Mouse (Mus musculus) layer of hippocampus, adult 2 months (tissue): ENCODE data around the gene Ggact. TPM values are rescaled to one million over a fixed set of nuclear protein-coding genes. Genes with fewer than 3 reads are reported as not detected.
A peak's percentile ranks its signal among the peaks of the same experiment; 100 is the strongest.

Experiments used
- DNase-seq, 2 experiments: peaks; one replicate each; pipeline ENCODE4 v3.0.0; 2022; ENCODE audit warnings: low spot score in 2 of 2
- H3K27ac ChIP-seq: fragments of 200-600 bp; 2 replicates; pipeline ENCODE4 v1.8.1; 2022
- H3K4me3 ChIP-seq: fragments of 200-600 bp; 2 replicates; pipeline ENCODE4 v1.8.1; 2022; ENCODE audit warnings: mild to moderate bottlenecking
- CTCF ChIP-seq: fragments of 200-600 bp; conservative IDR thresholded peaks from 2 replicates; pipeline ENCODE4 v1.8.1; 2022; ENCODE audit warnings: antibody characterized with exemption, mild to moderate bottlenecking, moderate library complexity
- long read RNA-seq, 2 experiments: library from polyadenylated mRNA; stranded (forward); transcript quantifications; one replicate each; pipeline ENCODE4 v2.0.0; 2021; ENCODE audit warnings: borderline mapping rate in 2 of 2
- total RNA-seq, 2 experiments: library from RNA; stranded (reverse); gene quantifications; 2 replicates each; pipeline ENCODE4 v1.2.3; 2021

Ggact gene
- 10 to 100 TPM; 32.1 to 34.3 TPM for total RNA-seq
- long read RNA-seq, experiment 1, transcript Ggact-201 (3 exons, 1,076 nt): major isoform, 6 of 11 reads
- long read RNA-seq, experiment 1, partial matches to known transcripts: 1 of 11 reads
- long read RNA-seq, experiment 1, other reads (novel, unspliced or antisense): 2 of 11 reads
- long read RNA-seq, experiment 2, transcript Ggact-201 (3 exons, 1,076 nt): major isoform, 5 of 10 reads
- long read RNA-seq, experiment 2, partial matches to known transcripts: 0 of 10 reads
- long read RNA-seq, experiment 2, other reads (novel, unspliced or antisense): 1 of 10 reads

DNA sequence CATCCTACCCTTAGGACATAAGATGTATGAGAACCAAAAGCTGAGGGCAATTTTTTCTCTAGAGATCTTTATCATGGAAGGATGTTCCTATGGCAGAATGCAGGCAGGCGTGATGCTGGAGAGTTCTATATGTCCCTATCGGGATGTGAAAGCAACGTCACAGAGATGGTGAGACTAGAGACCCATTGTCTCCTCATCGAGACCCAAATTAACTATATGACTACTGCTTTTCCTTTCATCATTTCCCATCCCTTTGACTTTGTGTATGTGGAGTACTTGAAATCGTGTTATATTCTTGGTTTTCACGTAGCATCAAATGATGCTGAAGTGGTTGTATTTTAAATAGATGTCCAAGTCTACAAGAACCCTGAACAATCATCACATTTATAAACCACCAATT is at the start of gene Ggact:
Ggact (minus strand) TSS at position 101 of the 400 bp plus-strand sequence.
- no peak for DNase-seq
- Histone ChIP-seq H3K27ac (peak within 1 kb of the TSS; percentile 74), H3K4me3 (peak within 1 kb of the TSS; percentile 83)
- TF ChIP-seq CTCF: no peak

DNA sequence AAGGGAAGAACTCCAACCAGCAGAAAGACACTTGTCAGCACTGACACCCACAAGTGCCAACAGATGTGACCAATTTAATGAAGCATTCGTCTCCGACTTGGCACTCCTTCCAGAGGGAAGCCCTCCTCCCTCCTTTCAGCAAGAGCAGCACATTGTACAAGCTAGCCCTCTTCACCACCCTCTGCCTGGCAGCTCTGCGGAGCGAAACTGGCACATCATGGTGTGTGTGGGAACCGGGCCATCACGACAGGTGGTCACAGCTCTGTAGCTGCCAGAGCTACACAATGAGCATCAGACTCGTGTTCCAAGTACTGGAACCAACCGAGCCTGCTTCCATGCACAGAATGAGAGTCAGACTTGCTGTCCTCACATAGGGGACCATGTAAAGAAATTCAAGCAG is 44.4 kb upstream of the Ggact start:
- peak; percentile 92 to 93 for DNase-seq
- H3K4me3 ChIP-seq: no peak overlapping the region
- no peak overlapping the region for H3K27ac ChIP-seq
- TF ChIP-seq CTCF: no peak

DNA sequence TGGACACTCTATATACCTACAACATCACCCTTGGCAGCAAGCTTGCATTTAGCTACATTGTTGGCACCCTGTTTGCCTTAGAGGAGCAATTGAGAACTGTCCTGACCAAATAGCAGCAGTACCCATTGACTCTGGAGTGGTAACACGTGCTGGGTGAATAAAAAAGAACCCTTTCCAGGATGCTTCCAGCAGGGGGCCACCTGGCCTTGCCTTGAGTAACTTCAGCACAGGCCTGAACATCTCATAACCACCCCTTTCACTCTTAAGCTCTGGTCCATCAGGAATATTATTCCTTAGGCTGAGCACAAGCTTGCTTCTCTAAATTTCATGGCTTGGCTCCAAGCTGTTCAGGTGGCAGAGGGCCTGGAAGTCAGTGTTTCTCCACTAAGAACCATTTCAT is 39.8 kb upstream of the Ggact start:
- TF ChIP-seq CTCF: peak; percentile 86
- peak; percentile 60 to 67 for DNase-seq
- H3K4me3 ChIP-seq: no peak overlapping the region
- no peak overlapping the region for H3K27ac ChIP-seq

DNA sequence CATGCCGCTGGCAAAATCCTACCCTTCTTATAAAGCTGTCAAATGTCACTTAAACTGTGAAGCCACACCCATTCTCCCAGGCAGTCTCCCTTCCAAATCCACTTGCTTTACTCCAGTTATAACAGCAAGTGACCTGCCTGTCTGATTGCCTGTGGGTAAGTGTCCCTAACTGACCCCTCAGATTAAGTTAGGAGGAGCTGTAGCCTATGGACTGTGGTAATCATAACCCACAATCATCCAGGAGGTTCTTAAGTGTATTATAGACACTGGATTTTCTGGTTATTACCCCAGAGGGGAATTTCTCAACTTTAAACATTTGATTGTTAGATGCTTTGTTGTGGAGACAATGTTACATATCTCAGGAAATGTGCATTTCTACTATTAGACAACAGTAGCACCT is 39.0 kb upstream of the Ggact start:
- no peak for TF ChIP-seq CTCF
- no peak overlapping the region for H3K27ac ChIP-seq
- no peak for DNase-seq
- H3K4me3 ChIP-seq: no peak overlapping the region

DNA sequence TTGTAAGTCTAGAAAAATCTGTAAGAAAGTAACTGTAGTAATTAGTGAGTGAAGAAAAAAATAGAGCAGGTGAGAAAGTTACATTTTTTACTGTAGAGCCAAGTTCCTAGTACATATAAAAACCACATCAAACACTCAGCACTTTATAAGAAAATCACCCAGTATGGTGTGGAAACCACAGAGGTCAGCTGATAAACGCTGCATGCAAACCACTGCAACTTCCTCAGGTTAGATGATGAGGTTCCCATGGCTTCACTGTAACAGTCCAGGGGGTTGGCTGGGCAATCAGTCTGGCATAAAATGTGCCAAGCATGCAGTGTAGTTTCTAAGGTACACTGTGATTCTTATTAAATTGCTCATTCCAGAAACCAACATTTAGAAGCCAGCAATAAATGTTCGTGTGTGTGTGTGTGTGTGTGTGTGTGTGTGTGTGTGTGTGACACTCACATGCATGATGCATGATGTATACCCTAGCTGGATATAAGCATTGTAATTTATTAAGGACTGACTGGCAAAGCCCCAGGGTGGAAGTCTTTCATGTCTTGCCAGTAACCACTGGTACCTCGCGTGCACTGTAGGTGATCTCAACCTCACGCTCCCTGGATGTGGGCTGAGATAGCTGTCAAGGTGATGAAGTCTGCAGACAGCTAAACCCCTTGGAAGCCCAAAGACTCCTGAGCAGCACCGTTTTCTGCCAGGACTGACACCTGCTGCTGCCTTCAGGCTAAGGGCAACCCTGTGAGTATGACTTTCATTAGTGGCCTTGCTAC is 38.3 kb upstream of the Ggact start:
- TF ChIP-seq CTCF: no peak

DNA sequence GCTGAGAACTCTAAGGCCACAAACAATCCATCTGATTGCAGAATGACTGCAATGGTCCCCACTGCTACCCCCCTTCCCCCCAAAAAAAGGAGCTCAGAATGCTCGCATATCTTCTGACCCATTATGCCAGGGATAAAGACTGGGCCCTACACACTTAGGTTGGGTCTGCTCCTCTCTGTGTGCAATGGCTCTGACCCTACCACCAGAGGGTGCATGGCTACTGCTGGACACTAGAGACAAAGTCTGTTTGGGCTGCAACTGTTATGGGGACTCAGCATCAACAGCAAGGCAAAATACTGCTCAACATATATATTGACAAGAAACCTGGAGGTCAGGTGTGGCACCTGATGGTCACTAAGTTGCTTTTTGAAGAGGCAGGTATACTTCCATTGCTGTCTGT is 37.4 kb upstream of the Ggact start:
- no peak for DNase-seq
- no peak overlapping the region for H3K4me3 ChIP-seq
- H3K27ac ChIP-seq: no peak overlapping the region
- peak; percentile 53 for TF ChIP-seq CTCF

More for the DNA sequence above, 38.3 kb upstream of the Ggact start:
- Histone ChIP-seq H3K27ac (no peak overlapping the region), H3K4me3 (no peak overlapping the region)
- no peak for DNase-seq

DNA sequence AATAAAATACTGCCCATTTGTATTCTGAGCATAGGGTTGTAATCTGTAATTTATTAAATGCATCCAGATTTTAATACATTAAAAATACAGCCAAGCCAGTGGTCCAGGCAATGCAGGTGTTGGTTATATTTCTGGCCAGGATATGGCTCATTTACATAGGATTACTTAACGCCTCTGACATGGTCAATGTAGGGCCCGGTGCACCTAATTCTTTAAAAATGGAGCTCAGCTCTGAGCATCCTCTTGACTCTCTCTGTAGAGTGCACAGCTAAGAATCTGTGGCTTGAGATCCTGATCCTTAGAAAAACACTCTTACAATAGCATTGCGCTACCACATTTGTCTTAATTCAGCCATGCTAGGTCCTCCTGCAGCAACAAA is 29.9 kb upstream of the Ggact start:
- no peak for DNase-seq
- no peak for TF ChIP-seq CTCF
- Histone ChIP-seq H3K4me3 (no peak overlapping the region), H3K27ac (no peak overlapping the region)

DNA sequence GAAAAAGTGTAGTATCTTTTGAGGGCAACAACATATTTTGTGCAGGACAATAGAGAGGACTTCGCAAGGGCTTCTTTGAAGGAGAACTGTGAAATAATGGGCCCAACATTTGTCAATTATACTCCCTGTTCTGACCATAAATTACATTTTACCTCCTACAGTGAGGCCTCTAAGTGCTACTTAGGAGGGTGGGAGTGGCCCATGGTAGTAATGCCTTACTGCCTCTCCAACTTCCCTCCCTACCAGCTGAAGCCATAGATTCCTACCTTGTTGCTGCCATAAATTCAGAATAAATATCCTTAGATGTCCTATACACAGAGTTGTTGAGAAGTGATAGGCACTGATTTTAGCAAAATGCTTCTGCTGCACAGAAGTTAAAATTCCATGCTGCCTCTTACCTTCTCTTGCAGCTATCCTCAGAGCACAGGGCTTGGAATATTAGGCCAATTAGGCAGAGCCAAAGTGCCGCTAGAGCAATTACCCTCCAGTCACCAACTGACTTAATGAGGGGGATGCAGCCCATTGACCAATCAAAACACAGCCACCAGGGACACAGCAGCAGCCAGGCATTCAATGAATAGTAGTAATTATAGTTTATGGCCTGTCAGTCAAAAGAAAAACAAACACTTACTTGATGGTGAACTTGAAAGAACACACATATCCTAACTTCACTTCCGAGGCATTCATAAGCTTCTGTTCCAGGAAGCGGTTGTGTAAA is 29.4 kb upstream of the Ggact start:
- H3K27ac ChIP-seq: no peak overlapping the region
- DNase-seq: peak; percentile 14 to 16
- no peak for TF ChIP-seq CTCF
- no peak overlapping the region for H3K4me3 ChIP-seq

DNA sequence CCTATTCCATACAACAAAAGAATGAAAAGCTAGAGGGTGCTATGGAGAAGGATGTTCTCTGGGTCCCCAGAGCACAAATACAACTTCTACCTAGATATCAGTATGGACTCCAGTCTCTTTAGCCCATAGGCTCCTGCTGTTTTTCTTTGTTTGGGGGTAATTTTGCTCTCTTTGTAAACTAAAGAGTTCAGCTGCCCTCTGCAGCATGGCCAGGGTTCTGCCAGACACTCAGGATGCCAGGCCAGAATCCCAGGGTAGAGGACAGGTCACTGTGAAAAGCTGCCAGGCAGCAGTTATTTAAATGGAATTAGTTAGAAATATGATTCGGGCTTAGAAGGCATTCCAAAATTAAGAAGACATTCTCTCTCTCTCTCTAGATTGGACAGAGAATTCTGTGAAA is 22.9 kb upstream of the Ggact start:
- DNase-seq: no peak
- Histone ChIP-seq H3K4me3 (no peak overlapping the region), H3K27ac (no peak overlapping the region)
- no peak; the same call in none of the 2 replicates for TF ChIP-seq CTCF

DNA sequence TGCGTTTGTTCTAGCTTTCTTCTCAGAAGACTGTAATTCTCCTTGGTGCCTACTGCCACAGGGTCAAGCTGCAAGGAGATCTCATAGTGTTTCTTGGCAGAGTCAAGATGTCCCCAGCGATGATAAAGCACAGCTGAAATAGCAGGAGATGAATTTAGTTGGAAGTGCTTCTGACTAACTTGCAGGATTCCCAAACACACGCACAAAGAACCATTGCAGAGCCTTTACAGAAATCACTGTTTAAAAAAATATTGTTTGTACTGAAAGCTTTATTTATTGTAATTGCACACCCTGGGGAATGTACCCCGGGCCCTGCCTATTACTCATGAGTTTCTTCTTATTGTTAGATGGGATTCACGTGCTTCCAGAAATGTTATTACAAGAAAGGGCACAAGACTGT is 6.5 kb upstream of the Ggact start:
- no peak overlapping the region for H3K4me3 ChIP-seq
- H3K27ac ChIP-seq: no peak overlapping the region
- no peak for TF ChIP-seq CTCF
- no peak for DNase-seq

DNA sequence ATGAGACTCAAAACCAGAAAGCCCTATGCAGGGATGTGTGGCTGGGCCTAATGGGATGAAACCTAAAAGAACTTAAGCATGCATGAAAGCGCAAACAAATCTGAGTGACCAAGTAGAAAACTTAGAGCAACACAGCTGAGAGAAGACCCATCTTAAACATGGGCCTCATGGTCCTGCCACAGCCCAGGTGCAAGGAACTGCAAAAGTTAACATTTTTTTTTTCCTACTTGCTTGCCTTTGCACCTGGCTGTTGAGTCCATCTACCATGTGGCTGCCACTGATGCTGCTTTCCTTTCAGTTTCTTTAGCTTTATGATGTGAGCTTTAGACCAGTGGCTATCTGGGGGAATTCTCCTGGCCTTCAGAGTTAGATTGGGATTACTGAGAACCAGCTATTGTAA is 4.1 kb upstream of the Ggact start:
- TF ChIP-seq CTCF: no peak

DNA sequence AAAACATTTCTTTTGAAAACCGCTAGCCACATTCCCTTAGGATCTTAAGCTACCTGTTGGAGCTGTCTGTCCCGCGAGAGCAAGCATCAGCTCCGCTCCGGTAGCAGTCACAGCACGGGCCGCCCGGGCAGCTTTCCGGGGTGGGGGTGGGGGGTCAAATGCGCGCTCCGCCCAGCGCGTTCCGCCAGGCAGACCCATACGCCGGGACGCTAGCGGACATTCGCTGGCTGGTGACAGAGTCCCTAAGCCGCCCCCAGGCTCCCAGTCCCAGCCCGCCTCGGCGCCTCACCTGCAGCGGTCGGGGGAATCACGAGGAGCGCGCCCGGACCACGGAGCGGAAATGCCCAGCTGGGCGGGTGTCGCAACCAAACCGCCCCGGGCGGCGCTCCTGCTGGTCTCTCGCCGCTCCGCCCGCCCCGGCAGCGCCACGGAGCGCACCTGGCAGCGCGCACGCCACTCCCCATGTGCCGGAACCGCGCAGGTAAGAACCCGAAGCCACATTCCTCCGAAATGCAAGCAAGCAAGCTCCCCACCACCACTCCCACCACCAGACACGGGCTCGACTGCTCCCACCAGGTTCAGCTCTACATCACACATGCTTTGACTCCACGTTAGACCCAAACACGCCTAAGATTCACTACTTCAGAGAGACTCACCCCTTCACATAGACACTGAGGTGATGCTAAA is 602 bp downstream of the Ggact start:
- DNase-seq: peak; percentile 21 to 28
- no peak for TF ChIP-seq CTCF
- peak overlapping the region; percentile 83 for H3K4me3 ChIP-seq
- peak overlapping the region; percentile 74 for H3K27ac ChIP-seq

More for the DNA sequence above, 4.1 kb upstream of the Ggact start:
- Histone ChIP-seq H3K27ac (no peak overlapping the region), H3K4me3 (no peak overlapping the region)
- no peak for DNase-seq

DNA sequence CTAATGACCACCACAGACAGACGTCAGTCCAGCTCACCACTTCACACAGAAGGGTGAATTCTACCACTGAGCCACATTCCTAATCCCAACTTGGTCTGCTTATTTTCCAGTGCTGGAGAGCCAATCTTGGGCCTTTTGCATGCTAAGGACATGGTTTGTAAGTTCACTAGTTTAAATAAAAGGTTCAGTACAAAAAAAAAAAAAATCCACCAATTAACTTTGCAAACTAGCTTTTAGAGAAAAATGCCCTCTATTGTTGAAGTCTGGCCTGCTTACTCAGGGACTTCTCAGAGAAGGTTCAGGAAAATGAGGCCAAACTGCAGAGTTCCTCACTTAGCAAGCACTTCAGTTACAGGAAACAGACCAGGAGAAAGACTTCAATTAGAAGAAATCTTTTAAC is 1.4 kb downstream of the Ggact start:
- Histone ChIP-seq H3K27ac (peak overlapping the region; percentile 74), H3K4me3 (peak overlapping the region; percentile 83)
- no peak for DNase-seq
- TF ChIP-seq CTCF: no peak
